Mouse (Mus musculus) right cerebral cortex, adult 2 months (tissue): ENCODE data around the gene Sds.

ENCODE experiments used
- DNase-seq, 2 experiments: peaks; one replicate each; pipeline ENCODE4 v3.0.0; 2021 to 2022; ENCODE audit warnings: low spot score in 2 of 2

The Sds gene

GRCm38 (mm10) chr5:120439887-120440670 lies 36.2 kb upstream of the Sds start:
- no peak for DNase-seq

- peak; percentile 90 to 95 for DNase-seq
Observed at GRCm38 (mm10) chr5:120440733-120441132, 35.6 kb upstream of the Sds start.

GRCm38 (mm10) chr5:120447305-120447704 lies 29.0 kb upstream of the Sds start:
- DNase-seq = no peak

- no peak for DNase-seq
Observed at GRCm38 (mm10) chr5:120454756-120455337, 21.5 kb upstream of the Sds start.

- no peak for DNase-seq
Observed at GRCm38 (mm10) chr5:120456253-120456652, 20.1 kb upstream of the Sds start.

GRCm38 (mm10) chr5:120456841-120457554 lies 19.3 kb upstream of the Sds start:
- DNase-seq = no peak

- DNase-seq = peak; percentile 58 to 68
Observed at GRCm38 (mm10) chr5:120457628-120458027, 18.7 kb upstream of the Sds start.

- no peak for DNase-seq
Observed at GRCm38 (mm10) chr5:120459133-120459532, 17.2 kb upstream of the Sds start.

- DNase-seq = no peak
Observed at GRCm38 (mm10) chr5:120461902-120462301, 14.4 kb upstream of the Sds start.

- DNase-seq = no peak
Observed at GRCm38 (mm10) chr5:120464321-120464720, 12.0 kb upstream of the Sds start.

GRCm38 (mm10) chr5:120465062-120465461 lies 11.3 kb upstream of the Sds start:
- no peak for DNase-seq

- DNase-seq = no peak
Observed at GRCm38 (mm10) chr5:120465860-120466259, 10.5 kb upstream of the Sds start.

- DNase-seq = no peak
Observed at GRCm38 (mm10) chr5:120467026-120467425, 9.3 kb upstream of the Sds start.

GRCm38 (mm10) chr5:120468336-120468735 lies 8.0 kb upstream of the Sds start:
- no peak for DNase-seq

- DNase-seq = no peak
Observed at GRCm38 (mm10) chr5:120468830-120469229, 7.5 kb upstream of the Sds start.

- DNase-seq = no peak
Observed at GRCm38 (mm10) chr5:120471538-120471937, 4.8 kb upstream of the Sds start.

- DNase-seq = no peak
Observed at GRCm38 (mm10) chr5:120472770-120473169, 3.6 kb upstream of the Sds start, which contains the start of gene Sdsl. Sdsl (minus strand) TSS chr5:120472810.

GRCm38 (mm10) chr5:120473361-120473760 lies 3.0 kb upstream of the Sds start:
- DNase-seq = no peak

GRCm38 (mm10) chr5:120475861-120476260 lies 465 bp upstream of the Sds start:
- no peak for DNase-seq

GRCm38 (mm10) chr5:120477993-120478392 lies 1.7 kb downstream of the Sds start:
- no peak for DNase-seq

- no peak for DNase-seq
Observed at GRCm38 (mm10) chr5:120479538-120479937, 3.2 kb downstream of the Sds start.

- DNase-seq = no peak
Observed at GRCm38 (mm10) chr5:120481205-120481604, 4.9 kb downstream of the Sds start.

GRCm38 (mm10) chr5:120483399-120483798 lies 7.1 kb downstream of the Sds start:
- DNase-seq = no peak
